Mouse (Mus musculus) thymus, adult 18-20 months (tissue): ENCODE measurements at regions not wholly inside any gene's neighbourhood (a gene's known extent, or its start where the extent isn't known, plus 50 kb on each side); places are given as distances from the start of the nearest gene placed in this dataset.

Experiments used
- DNase-seq, 2 experiments: peaks; one replicate each; pipeline ENCODE4 v3.0.0; 2022; ENCODE audit warnings: mixed read lengths in 2 of 2

DNA sequence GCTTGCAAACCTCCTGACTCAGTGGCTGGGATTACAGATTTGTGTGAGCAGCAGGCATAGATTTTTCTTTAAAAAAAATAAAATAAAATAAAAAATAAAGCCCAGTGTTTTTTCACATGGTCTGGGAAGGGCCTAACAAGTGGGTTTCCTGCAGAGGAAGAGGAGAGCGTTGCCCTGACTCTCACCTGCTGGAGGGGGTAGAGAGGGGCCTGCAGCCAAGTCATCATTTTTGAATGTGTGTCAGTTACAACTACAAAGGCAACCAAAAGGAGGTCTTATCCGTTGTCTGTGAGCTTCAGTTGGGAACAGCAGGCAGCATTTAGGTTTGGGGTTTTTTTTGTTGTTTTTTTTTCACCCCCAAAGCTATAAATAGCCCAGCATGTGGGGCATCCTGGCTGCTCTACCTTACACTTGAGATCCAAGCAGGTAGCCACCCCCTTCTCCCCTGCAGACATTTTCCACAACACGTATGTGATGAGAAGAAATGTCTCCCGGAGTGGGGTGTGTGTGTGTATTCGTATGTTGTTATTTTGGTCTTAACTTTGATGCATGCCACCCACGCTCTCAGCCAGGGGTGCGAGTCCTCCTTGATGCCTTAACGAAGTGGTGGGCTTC is 285.7 kb upstream of the 4930412O13Rik start:
- peak; percentile 64 to 83 for DNase-seq

DNA sequence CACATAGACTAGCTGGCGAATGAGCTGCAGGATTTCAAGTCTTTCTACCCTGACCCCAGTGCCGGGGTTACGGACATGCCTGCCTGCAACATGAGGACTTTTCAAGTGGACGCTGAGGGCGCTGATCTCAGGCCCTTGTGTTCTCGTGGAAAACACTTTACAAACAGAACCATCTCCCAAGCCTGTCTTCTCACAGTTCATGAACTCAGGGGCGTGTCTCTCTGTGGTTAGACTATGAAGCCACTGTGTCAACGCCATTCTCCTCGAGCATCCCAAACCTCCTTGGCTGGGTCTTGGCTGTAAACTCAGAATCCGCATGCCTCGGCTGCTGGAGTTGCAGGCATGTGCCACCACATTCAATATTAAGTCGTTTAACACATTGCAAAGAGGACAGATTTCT is 284.9 kb upstream of the 4930412O13Rik start:
- DNase-seq: peak in 1 of 2 experiments; percentile 44

DNA sequence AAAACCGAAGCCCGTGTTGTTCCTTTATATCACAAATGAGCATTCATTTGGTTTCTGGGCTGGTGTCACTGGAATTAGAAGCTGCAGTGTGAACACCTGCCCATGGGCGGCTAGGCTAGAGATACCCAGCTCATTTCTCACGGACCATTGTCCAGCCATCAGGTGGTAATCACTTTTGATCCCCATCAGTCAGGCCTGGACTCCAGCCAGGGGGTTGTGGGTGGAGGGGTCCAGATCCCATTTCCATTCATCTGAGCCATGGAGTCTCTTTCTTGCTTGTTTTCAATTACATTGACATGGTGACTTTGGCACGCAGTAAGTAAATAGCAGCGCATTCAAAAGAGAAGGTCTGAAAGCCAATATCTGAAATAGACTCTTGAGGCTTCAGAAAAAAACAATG is 276.1 kb upstream of the 4930412O13Rik start:
- no peak for DNase-seq

DNA sequence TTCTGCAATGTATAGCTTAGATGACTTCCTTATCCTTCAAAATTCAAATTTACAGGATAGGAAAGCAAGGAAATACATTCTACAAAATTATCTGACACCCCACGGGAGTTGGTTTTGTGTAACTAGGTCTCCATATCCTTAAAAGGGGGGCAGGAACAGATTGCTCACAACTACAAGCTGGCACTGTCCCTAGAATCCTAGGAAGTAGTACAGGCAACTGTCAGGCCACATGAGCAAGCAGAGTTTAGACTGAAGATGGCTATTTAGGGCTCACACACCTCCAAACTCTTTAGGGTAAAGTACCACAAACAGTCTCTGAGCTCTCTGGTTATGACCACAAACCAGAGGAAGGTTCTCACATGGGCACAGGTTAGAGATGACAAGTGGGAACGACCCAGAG is 273.5 kb upstream of the 4930412O13Rik start:
- DNase-seq: no peak

DNA sequence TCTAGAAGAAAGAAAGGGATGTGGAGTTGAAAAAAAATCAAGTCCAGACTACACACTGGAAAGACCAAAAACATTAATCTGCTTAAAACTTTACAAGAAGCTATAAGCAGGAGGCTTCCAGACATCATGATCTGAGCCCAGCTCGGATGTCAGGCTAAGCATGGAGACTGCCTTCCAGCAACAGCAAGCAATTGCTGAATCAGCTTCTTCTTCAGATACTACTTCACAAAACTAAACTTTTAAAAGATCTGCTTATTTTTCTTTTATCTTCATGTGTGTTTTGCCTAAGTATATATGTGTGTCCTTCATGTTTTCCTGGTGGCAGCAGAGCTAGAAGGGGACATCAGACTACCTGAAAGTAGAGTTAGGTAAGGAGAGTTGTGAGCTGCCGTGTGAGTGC is 266.6 kb upstream of the 4930412O13Rik start:
- no peak for DNase-seq

DNA sequence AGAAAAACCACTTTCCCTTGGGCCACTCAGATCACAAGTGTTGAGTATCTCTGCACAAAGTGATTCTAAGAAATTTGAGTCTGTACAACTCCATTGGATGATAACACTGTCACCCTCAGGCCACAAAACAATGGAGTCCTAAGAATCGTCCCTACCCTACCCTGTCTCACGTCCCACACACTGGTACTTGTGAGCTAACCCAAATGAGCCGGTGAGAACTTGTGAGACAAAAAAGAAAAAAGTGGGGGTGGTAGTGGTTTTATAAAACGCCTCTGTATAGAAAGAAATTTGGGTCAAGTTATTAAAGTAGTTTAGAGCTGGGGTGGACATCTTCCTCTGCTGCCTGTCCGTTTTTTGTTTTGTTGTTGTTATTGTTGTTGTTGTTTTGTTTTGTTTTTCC is 264.8 kb upstream of the 4930412O13Rik start:
- no peak for DNase-seq

DNA sequence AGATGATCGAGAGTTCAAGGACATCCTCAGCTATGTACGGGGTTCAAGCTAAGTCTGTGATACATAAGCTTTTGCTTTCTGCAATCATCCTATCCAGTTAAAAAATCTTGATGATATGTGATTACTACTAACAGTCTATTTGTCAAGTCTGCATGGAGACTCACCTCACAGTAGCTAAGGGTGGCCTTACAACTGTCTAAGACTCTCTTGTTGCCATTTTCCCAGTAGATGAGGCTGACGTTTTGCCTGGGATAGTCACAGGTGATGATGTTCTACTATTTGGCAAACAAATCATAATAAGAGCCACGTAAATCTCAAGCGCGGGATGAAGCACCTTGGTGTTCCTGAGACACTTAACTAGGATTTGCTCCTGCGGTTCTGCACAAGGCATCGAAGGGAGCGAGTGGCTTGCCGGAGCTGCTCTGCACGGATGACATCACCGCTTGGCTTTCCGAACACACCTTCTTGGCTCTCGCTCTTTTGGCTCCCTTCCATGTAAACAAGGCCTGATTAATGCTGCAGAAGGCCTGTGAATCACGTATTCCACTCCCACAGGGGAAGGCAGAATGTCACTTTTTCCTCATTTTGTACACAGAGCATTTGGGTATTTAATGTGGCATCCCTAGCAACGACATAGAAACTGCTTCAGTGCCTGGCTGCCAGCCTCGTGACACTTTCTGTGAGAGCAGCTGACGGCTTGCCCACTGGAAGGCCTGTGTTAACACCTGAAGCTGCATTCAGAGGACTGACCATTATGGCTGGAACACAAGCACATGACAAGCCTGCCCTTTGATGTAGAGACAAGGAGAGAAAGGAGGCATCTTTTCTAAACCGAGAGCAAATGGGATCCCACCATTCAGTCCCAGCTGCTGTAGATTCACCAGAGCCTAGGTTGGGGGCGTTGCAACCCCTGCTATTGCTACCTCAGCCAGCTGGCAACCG is 260.5 kb upstream of the 4930412O13Rik start:
- no peak for DNase-seq

DNA sequence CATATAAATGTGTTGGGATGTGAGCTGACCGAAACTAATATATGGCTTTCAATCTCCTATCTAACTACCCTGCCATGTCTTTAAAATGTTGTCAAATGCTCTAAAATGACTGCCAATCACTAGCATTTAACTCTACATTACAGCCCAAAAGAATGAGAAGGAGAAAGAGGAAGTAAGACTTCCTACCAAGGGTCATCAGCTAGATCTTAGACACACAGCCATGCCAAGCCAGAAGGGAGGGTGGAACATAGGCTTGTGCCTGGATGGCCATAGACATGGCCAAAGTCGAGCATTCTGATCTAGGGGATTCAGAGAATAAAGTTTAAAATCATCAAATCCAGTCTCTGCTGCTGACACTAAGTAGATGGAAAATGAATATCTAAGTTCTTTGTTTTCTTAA is 257.4 kb upstream of the 4930412O13Rik start:
- no peak for DNase-seq

DNA sequence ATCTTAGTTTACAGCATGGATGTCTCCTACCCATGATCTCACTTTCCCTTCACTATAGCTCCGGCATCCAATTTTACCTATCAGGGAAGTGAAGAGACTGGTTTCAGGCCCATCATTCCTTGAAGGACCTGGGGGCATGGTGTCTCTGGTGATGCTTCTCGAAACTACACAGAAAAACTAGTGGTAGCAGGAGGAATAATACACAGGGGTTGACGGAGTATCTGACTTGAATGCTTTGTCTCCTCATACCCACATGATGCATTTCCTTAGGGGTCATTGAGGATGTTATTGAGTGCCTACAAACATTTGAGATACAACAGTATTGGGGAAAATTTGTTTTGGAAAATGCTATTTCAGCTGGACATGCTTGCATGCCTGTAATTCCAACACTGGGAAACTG is 253.0 kb upstream of the 4930412O13Rik start:
- DNase-seq: no peak

DNA sequence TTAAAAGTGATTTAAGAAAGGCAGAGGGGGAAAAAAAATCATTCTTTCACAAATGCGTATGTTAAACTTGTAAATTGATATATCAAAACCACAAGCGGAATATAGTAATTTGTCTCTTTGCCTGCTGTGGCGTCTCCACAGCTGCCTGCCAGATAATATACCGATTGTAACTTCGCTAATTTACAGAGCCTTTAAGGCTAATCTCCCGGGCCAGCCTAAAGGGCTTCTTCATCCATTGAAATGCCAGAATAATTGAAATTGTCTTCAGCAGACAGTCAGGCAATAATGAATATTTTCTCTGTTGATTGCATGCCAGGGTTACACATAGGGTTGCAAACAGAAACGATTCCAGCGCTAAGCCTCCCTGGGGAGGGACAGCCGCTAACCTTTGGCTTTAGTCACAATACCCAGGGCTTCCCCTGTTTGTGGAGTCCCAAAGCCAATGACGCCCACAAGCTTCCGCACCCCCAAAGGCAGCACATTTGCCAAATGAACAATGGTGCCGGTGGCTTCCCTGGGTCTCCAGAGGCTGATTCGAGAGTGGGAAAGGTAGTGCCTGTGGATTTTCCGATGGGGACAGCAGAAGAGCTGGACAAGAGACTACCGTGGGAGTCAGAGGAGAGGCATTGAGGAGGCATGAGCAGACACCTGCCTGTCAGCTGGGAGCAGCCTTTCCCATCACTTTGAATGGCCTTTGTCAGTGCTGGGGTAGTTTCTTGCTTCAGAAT is 248.2 kb upstream of the 4930412O13Rik start:
- DNase-seq: peak in 1 of 2 experiments; percentile 6

DNA sequence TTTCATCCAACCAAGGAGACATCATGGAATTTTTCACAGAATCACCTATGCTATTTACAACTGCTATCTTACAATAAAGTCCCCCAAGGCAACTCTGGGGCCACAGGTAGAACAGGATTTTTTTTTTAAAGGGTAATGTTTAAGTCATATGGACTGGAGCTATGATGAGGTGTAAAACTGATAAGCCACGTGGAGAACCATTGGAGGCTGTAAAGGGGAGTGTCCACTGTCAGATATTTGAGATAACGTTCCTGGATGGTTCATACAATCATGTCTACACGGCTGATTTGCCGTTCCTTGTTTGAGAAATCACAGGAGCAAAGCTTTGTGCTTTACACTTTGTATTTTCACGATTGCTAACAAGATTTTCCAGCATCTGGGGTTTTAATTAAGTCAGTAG is 241.8 kb upstream of the 4930412O13Rik start:
- no peak for DNase-seq

DNA sequence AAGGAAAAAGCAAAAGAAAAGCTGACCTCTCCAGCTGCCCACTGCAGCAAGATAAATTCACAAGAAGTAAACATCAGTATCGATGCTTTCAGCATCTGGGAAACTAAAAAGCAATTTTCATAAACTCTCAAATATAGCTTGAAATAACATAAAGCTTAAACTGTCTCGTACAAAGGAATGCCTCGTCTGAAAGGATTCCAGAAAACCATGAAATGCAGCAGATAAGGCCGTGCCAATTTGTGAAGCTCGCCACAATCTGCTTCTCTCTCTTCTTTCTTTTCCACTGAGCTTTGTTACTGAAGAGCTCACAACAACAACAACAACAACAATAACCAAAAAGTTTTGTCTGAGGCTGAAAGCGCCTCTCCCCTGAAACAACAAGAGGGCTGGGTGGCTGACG is 239.4 kb upstream of the 4930412O13Rik start:
- no peak for DNase-seq

DNA sequence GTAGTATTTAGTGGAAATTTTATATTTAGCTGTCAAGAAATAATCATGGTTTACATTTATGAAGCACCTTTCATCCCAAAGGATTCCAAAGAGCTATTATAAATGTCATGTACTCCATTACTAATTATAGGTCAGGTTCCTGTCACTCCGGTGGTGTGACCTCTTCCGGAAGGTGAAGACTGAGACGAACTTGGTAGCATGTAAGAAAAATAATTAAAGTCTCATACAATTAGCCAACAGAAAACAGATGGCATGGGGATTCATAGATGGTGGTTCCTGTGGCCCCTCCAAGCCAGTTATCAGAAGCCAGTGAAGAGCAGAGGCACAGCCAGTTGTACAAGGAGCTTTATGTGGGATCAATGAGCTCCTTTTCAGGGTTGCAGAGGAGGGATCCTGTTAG is 238.6 kb upstream of the 4930412O13Rik start:
- DNase-seq: no peak

DNA sequence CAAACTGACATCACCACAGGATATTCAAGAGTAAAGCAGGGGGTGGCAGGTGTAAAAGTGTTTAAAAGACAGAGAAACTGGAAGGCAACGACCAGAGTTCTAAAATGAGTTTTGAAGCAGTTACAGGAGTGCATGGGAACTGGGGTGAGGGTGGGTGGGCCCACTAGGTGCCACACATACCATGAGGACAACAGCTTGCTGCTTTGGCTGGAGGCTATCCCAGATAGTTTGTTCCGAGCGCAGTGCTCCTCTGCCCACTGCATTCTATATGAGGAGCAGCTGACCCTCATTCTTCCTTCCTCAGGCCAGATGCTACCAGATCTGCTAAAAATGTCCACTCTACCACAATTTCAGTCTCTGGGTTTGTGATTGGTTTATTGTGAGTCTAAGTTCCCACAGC is 234.6 kb upstream of the 4930412O13Rik start:
- DNase-seq: no peak

DNA sequence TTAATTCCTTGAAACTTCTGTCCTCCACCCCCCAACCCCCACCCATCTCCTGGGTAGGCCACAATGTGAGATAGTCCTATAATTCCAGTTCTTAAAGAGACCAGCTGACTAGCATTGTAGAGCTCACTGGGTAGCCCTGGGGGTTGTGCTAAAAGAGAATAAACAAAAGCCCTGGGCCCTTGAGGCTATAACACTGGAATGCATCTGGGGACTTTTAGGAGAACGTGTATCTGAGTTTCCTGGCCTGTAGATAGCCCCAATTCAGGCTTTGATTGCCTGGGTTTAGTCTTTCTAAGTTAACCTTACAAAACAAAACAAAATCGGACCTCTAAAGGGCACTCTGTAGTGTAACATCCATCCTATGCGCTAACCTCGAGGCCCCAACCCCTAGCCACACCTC is 234.1 kb upstream of the 4930412O13Rik start:
- DNase-seq: no peak

DNA sequence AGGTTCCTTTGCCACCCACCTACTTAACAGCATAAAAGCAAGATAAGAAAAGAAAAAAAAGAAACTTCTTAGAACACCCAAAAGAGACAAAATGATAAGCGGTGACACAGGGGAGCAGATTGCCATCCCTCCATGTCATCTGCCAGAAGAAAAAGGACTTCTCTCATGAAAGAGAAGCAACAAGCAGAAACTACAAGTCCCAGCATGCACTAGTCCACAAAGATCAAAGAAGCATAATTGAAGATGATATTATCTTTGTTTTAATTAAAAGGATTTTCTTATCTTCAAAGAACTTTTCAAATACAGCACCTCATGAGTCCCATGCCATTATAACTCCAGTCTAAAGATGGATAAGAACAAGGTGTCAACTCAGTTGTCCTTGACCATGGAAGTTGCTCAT is 231.0 kb upstream of the 4930412O13Rik start:
- DNase-seq: no peak

DNA sequence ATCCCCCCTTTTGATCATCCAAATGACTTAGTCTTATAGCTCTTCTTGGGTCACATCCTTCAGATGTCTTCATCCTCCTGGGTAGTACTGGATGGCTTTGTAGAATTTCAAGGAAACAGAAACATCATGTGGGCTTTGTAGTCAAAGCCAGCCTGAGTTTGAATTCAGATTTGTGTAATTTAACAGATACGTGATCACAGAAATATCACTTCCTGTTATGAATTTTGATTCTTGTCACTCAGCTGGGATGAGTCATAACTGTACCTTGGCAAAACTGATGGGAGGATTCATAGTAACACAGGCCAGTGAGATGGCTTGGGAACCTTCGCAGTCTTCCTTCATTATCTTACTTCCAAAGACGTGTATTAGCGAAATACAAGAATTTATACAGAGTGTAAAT is 222.2 kb upstream of the 4930412O13Rik start:
- no peak for DNase-seq

DNA sequence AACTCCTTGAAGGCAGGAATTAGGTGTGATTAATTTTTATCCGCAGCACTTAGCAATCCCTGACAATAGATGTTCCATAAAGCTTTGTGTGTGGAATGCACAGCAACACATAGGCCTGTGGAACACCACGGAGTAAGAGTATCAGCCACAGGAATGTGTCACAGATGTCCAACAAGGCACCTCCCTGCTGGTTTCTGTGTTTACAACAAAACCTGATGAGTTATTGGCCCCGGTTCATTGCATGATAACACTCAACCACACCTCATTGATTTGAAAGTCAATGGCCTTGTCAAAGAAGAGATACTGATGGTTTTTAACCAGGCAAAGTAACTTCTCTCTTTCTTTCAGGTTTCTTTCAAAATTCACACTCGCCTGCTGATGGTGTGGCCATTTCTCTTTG is 211.4 kb upstream of the 4930412O13Rik start:
- DNase-seq: no peak

DNA sequence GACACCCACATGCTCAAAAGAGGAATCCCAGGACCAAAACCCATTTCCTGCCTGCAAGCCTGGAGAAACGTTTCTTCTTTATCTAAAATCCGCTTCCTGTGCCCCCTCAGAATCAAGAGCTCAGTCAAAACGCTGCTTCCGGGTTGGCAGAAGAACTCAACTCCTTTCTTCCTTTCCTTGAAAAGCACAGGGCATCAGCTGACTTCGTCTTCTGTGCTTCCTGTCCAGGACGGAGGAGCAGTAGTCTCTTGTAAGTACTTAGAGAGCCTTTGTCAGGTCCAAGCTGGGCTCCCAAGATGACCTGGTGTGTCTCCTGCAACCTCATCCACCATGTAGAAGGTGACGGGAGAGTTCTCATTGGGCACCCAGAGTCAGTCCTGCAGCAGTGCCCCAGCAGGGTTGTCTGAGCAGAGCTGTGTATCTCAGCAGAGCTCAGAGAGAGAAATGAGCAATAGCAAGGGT is 199.3 kb upstream of the 4930412O13Rik start:
- DNase-seq: peak; percentile 56 to 73

DNA sequence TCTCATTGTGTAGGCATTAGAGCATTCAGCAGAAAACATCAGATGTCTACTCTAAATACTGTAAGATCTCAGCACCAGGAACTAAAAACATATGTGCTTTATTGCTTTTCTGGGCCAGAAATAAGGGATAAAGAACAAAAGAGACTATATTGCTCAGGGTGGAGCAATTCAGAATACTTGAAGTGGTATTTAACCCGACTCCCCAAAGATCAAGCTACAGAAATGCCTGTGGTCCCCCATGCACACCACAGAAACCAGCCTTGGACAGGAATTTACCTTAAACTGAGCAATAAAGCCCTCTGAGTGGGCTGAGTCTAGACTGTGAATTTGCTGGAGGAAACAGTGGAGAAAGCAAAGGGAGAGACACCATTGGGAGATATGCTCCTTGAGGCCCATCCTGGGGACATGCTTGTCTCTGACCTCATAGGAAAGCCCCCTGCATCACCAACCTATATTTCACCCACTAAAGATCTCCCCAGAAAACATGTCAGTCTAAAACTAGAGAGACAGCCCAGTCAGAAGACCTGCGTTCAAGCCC is 197.3 kb upstream of the 4930412O13Rik start:
- no peak for DNase-seq

DNA sequence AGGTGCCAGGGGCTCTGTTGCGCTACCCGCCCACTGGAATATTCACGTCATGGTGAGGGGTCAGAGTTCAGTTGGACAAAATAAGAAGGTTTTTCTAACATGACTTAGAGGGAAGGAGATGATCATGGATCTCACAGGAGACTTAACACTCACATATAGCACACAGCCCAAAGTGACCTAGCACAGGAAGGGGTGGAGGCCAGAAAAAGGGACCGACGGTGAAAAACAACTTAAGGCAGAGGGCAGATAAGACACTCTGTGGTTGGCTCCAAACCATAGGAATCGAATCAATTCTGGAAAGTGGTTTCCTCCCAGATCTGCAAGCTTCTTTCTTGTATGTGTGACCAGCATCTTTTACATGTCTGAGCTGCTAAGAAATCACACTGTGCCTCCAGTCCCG is 192.9 kb upstream of the 4930412O13Rik start:
- DNase-seq: no peak

DNA sequence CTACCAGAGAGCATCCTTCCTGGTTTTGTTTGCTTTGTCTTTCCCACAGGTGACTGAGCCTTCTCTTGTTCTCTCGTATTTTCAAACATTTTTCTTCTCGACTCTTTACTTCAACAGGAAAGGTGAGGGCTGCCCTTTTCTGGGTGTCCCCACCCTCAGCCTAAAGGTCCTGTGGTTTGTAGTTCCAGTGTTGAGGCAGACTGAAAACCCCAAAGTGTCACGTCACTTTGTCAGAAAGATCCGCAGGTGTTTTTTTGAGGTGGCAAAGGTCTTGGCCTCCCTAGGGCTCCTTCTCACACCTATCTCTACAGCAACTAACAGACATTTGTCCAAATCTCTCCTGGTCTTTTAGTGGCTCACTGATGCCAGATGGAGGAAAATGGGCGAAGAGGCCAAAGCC is 191.5 kb upstream of the 4930412O13Rik start:
- peak in 1 of 2 experiments; percentile 29 for DNase-seq

DNA sequence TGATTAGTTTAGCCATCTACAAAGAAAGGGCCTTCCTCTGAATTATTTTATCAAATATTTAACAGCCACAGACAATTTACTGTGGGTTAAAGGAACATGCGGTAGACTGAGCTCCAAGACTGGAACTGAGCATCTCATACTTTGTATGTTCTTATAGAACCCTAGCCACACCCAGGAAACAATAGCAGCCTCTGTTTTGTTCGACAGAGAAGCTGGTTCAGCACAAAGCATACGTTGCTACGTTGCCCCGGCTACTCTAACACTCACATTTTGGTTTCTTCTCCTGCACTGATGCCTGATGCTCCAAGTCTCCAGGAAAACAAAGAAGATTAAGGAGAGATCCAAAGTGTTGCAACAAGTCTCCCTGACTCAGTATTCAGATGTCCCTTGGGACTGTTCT is 189.5 kb upstream of the 4930412O13Rik start:
- DNase-seq: no peak
